Mouse (Mus musculus): ENCODE measurements at regions not wholly inside any gene's neighbourhood (a gene's known extent, or its start where the extent isn't known, plus 50 kb on each side); places are given as distances from the start of the nearest gene placed in this dataset.

- Histone ChIP-seq H3K4me3 (no peak overlapping the region), H3K27ac (no peak overlapping the region)
- peak; percentile 29 to 44 for DNase-seq (ENCODE audit: low spot score in 2 of 2)
- no peak for TF ChIP-seq CTCF (conservative IDR thresholded peaks at IDR 0.05)
Observed at GRCm38 (mm10) chr11:21478191-21478590, 93.8 kb upstream of the Wdpcp start.

- H3K27ac ChIP-seq = no peak overlapping the region
- no peak for DNase-seq (ENCODE audit: low spot score in 2 of 2)
- TF ChIP-seq CTCF (conservative IDR thresholded peaks at IDR 0.05) = no peak
- no peak overlapping the region for H3K4me3 ChIP-seq
Observed at GRCm38 (mm10) chr11:21470711-21471110, 99.7 kb upstream of the Ugp2 start.

- Histone ChIP-seq H3K4me3 (no peak overlapping the region), H3K27ac (no peak overlapping the region)
- peak; percentile 68 for TF ChIP-seq CTCF (conservative IDR thresholded peaks at IDR 0.05)
- no peak for DNase-seq (ENCODE audit: low spot score in 2 of 2)
Observed at GRCm38 (mm10) chr11:21468465-21468864, 97.5 kb upstream of the Ugp2 start.

GRCm38 (mm10) chr11:21460011-21460410 lies 89.0 kb upstream of the Ugp2 start:
- no peak overlapping the region for H3K27ac ChIP-seq
- DNase-seq (ENCODE audit: low spot score in 2 of 2) = no peak
- TF ChIP-seq CTCF (conservative IDR thresholded peaks at IDR 0.05) = no peak
- no peak overlapping the region for H3K4me3 ChIP-seq

- Histone ChIP-seq H3K27ac (no peak overlapping the region), H3K4me3 (no peak overlapping the region)
- TF ChIP-seq CTCF (conservative IDR thresholded peaks at IDR 0.05) = peak; percentile 75
- DNase-seq (ENCODE audit: low spot score in 2 of 2) = peak; percentile 39 to 69
Observed at GRCm38 (mm10) chr11:21453308-21454106, 82.5 kb upstream of the Ugp2 start.

GRCm38 (mm10) chr11:21433726-21434125 lies 62.7 kb upstream of the Ugp2 start:
- peak; percentile 78 for TF ChIP-seq CTCF (conservative IDR thresholded peaks at IDR 0.05)
- H3K27ac ChIP-seq = no peak overlapping the region
- peak in 1 of 2 experiments; percentile 15 for DNase-seq (ENCODE audit: low spot score in 2 of 2)
- H3K4me3 ChIP-seq = no peak overlapping the region

GRCm38 (mm10) chr11:21430021-21430420 lies 59.0 kb upstream of the Ugp2 start:
- no peak for TF ChIP-seq CTCF (conservative IDR thresholded peaks at IDR 0.05)
- Histone ChIP-seq H3K4me3 (no peak overlapping the region), H3K27ac (no peak overlapping the region)
- no peak for DNase-seq (ENCODE audit: low spot score in 2 of 2)

- TF ChIP-seq CTCF (conservative IDR thresholded peaks at IDR 0.05) = no peak
- no peak for DNase-seq (ENCODE audit: low spot score in 2 of 2)
- H3K4me3 ChIP-seq = no peak overlapping the region
- no peak overlapping the region for H3K27ac ChIP-seq
Observed at GRCm38 (mm10) chr11:21428749-21429148, 57.7 kb upstream of the Ugp2 start.

GRCm38 (mm10) chr11:21428013-21428317 lies 57.0 kb upstream of the Ugp2 start:
- no peak for TF ChIP-seq CTCF (conservative IDR thresholded peaks at IDR 0.05)

GRCm38 (mm10) chr11:21427291-21428012 lies 56.5 kb upstream of the Ugp2 start:
- Histone ChIP-seq H3K27ac (no peak overlapping the region), H3K4me3 (no peak overlapping the region)
- no peak for DNase-seq (ENCODE audit: low spot score in 2 of 2)
- no peak for TF ChIP-seq CTCF (conservative IDR thresholded peaks at IDR 0.05)

More at GRCm38 (mm10) chr11:21428013-21428317, 57.0 kb upstream of the Ugp2 start:
- Histone ChIP-seq H3K4me3 (no peak overlapping the region), H3K27ac (no peak overlapping the region)
- DNase-seq (ENCODE audit: low spot score in 2 of 2) = no peak

- peak; percentile 13 to 15 for DNase-seq (ENCODE audit: low spot score in 2 of 2)
- no peak overlapping the region for H3K4me3 ChIP-seq
- no peak for TF ChIP-seq CTCF (conservative IDR thresholded peaks at IDR 0.05)
- no peak overlapping the region for H3K27ac ChIP-seq
Observed at GRCm38 (mm10) chr11:21425480-21426101, 54.6 kb upstream of the Ugp2 start.

- no peak overlapping the region for H3K4me3 ChIP-seq
- TF ChIP-seq CTCF (conservative IDR thresholded peaks at IDR 0.05) = no peak
- DNase-seq (ENCODE audit: low spot score in 2 of 2) = no peak
- H3K27ac ChIP-seq = no peak overlapping the region
Observed at GRCm38 (mm10) chr11:21424345-21424744, 53.3 kb upstream of the Ugp2 start.

- no peak overlapping the region for H3K27ac ChIP-seq
- no peak overlapping the region for H3K4me3 ChIP-seq
- DNase-seq (ENCODE audit: low spot score in 2 of 2) = no peak
- TF ChIP-seq CTCF (conservative IDR thresholded peaks at IDR 0.05) = no peak
Observed at GRCm38 (mm10) chr11:21422281-21422878, 51.4 kb upstream of the Ugp2 start.

Data from layer of hippocampus, adult 2 months (tissue).